ENCODE assay signal across 19 mouse cellular contexts in the genomic region with DNA sequence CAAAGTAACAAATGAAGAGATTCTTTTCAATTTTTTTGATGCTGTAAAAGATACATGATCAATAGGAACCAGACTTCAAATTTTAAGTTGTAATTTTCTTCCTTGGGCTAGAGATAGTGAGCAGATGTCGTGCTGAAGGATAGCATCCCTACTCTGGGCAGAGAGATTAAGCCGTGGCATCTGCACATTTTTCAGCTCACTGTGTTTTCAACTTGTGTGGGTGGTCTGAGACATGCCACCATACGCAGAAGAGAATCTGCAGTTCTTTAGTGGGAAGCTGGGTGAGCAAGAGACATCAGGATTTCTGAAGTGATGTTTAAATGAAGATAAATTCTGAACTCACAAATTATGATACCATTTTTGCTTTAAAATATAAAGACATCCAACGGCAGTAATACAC. TPM values are rescaled to one million over a fixed set of nuclear protein-coding genes. Genes with fewer than 3 reads are reported as not detected.
DNase-seq lines count a peak whose midpoint lies in the region.
"Had no signal": no experiment of that assay in that cellular context is flagged by ENCODE, and none has a peak within 500 bp of the region (broad histone marks: within the 10 kb centered on the region; RNA-seq: fewer than 3 reads in every experiment).

No protein-coding gene starts in this region.

- intact Hi-C loops in left cerebral cortex, postnatal 10 days (cut with DNase I), result loop anchor here (5.0 kb wide), 1 partner anchor 41 kb away; no protein-coding TSS in a partner anchor

- DNase-seq in frontal cortex, adult 2 months (ENCODE audit: extremely low spot score in 1 of 2, low spot score in 1 of 2), result peak; percentile 41 to 75
- no peak for DNase-seq in frontal cortex, postnatal 25 days (ENCODE audit: low spot score in 2 of 2)
- DNase-seq in left cerebral cortex, adult 11 months (ENCODE audit: low spot score), result peak; percentile 47
- DNase-seq in left cerebral cortex, postnatal 10 days (ENCODE audit: extremely low spot score in 1 of 2, low spot score in 2 of 2), result no peak
- DNase-seq in brain, adult 2 months (ENCODE audit: low read depth, low spot score), result peak; percentile 85
- peak; percentile 52 to 64 for DNase-seq in left cerebral cortex, adult 9 months (ENCODE audit: low spot score in 2 of 2)
- DNase-seq in lung, postnatal 14 days, result no peak
- no peak for DNase-seq in urinary bladder, postnatal 4 days (ENCODE audit: low spot score in 2 of 2)
- DNase-seq: adrenal gland, postnatal 14 days; cerebellum, adult 11-12 months; cerebellum, adult 9-11 months; embryo, embryonic 11 days; gastrocnemius, adult 2 months; gastrocnemius, postnatal 36 days; heart, adult 2 months; heart, postnatal 4 days; kidney, adult 8-10 months; kidney, postnatal 4 days; liver, postnatal 0 days had no signal

RNA-seq across cellular contexts. Expression of gene Iqgap1, which starts 19.4 kb away (rescaled TPM):
- polyA plus RNA-seq in frontal cortex, adult 2 months (2012; rRNA removed), result 23.5 and 26.2 TPM in 2 replicates
- 10 to 100 TPM; 30.9 to 34.0 TPM for total RNA-seq in left cerebral cortex, postnatal 10 days (2021)

RNA-seq across cellular contexts. Expression of gene Zscan2, which starts 54.4 kb away (rescaled TPM):
- polyA plus RNA-seq in frontal cortex, adult 2 months (2012; rRNA removed), result 12.0 and 13.6 TPM in 2 replicates
- 10 to 100 TPM; 12.5 to 14.2 TPM for total RNA-seq in left cerebral cortex, postnatal 10 days (2021)

Comparison
In these comparisons a context has a peak if more than half of its experiments do, and no peak if none do; other contexts are left out.
1. DNase-seq: peak in frontal cortex, adult 2 months (2 of 2), left cerebral cortex, adult 11 months (single experiment), brain, adult 2 months (single experiment) and left cerebral cortex, adult 9 months (2 of 2); none in frontal cortex, postnatal 25 days (0 of 2), left cerebral cortex, postnatal 10 days (0 of 2), lung, postnatal 14 days (single experiment) and urinary bladder, postnatal 4 days (0 of 2).